Mouse (Mus musculus): ENCODE data around the gene Cadm3.

DNA sequence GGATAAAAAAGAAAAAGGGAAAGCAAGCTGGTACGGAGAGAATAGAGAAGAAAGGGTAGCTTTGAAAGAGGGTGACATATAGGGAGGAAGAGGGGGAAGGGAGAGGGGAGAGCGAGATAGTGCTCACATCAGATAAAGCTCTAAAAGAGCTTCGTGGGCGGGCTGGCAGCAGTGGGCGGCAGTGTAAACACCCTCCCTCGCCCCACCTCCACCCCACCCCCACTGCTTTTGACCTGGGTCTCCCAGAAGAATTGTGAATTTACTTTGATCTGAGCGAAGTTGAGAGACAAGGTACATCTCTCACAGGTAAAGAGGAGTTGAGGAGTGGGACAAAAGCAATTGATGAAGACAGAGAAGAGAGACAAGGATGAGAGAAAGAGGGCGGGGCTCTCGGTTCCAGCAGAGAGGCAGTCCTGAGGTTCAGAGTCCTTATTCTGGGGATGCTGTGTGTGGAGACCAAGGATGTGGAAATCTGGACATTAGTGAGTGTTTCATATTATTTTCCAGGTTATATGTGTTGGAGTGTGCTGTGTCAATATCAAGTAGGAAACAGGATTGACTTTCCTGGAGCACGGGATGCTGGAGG lies 17.0 kb downstream of the Cadm3 start, which contains the start of gene Aim2:
- TF ChIP-seq POLR2A (IDR thresholded peaks at IDR 0.05; ENCODE audit: borderline replicate concordance, extremely low read depth, low read depth, low read length): no peak
- TF ChIP-seq CTCF (IDR thresholded peaks at IDR 0.05; ENCODE audit: insufficient read depth, low read length): no peak
